Mouse (Mus musculus) cerebellum, adult 2 months (tissue): ENCODE data around the gene Lilra6. TPM values are rescaled to one million over a fixed set of nuclear protein-coding genes. Genes with fewer than 3 reads are reported as not detected.
"Not testable (repeated sequence)": the region's sequence is repeated elsewhere in the genome, so short reads cannot be mapped to it uniquely, and the experiment has no call there.

Source experiments
- DNase-seq, 2 experiments: peaks; one replicate each; pipeline ENCODE4 v3.0.0; 2021
- H3K27ac ChIP-seq: fragments of 200-500 bp; 2 replicates; pipeline ENCODE4 v1.5.1; 2012; ENCODE audit warnings: low read length, control low read depth, inconsistent platforms; ENCODE audit not compliant: insufficient read depth
- H3K27me3 ChIP-seq: fragments of 200-500 bp; 2 replicates; pipeline ENCODE4 v1.6.1; 2012; ENCODE audit warnings: inconsistent platforms, mild to moderate bottlenecking, low read length, moderate library complexity; ENCODE audit not compliant: control insufficient read depth, insufficient read depth
- H3K4me1 ChIP-seq: fragments of 200-500 bp; 2 replicates; pipeline ENCODE4 v1.6.1; 2011; ENCODE audit warnings: low read length; ENCODE audit not compliant: control insufficient read depth, insufficient read depth
- H3K4me3 ChIP-seq: fragments of 200-500 bp; replicated peaks from 2 replicates; pipeline ENCODE3; 2011; ENCODE audit warnings: mild to moderate bottlenecking, low read depth, low read length, control low read depth; ENCODE audit not compliant: insufficient read depth
- CTCF ChIP-seq: fragments of 200-500 bp; IDR thresholded peaks from 2 replicates; pipeline ENCODE4 v1.5.1; 2011; ENCODE audit warnings: low read depth, mild to moderate bottlenecking, control low read depth, low read length, moderate library complexity, borderline replicate concordance; ENCODE audit not compliant: insufficient read depth
- POLR2A ChIP-seq: fragments of 200-500 bp; IDR thresholded peaks from 2 replicates; pipeline ENCODE4 v1.6.1; 2011; ENCODE audit warnings: low read length, control low read depth, borderline replicate concordance; ENCODE audit not compliant: insufficient read depth
- WGBS: fragments of 180-500 bp; shearing (Covaris S2); methylation state at CpG from one replicate; pipeline ENCODE4 v1.1.7; 2018; 5-methylcytosine and 5-hydroxymethylcytosine counted together
- polyA plus RNA-seq: library from polyadenylated mRNA; depleted of rRNA; stranded (reverse); fragments of >200 nt; gene quantifications from 2 replicates; pipeline ENCODE4 v1.2.3, GENCODE M21; 2012; rRNA removed

The Lilra6 gene
- not detected in 2 replicates for polyA plus RNA-seq

GRCm38 (mm10) chr7:3915387-3915786, at the start of gene Lilra6:
Lilra6 (minus strand) TSS chr7:3915503.
- H3K27me3 ChIP-seq, H3K4me1 ChIP-seq, H3K27ac ChIP-seq, DNase-seq, H3K4me3 ChIP-seq: not testable (repeated sequence)
- WGBS = 53% methylated on average over 2 of the region's 2 CpGs

- Histone ChIP-seq H3K27me3 (no peaks in the 10 kb centered on the region), H3K4me3 (no peak overlapping the region), H3K4me1 (no peaks in the 10 kb centered on the region), H3K27ac (no peak overlapping the region)
- 87% methylated on average over 2 of the region's 2 CpGs for WGBS
- no peak for DNase-seq
- no peak for TF ChIP-seq POLR2A
- no peak for TF ChIP-seq CTCF
Measured at GRCm38 (mm10) chr7:3962017-3962416, 46.7 kb upstream of the Lilra6 start.

- no peak overlapping the region for H3K4me3 ChIP-seq
- no peak for TF ChIP-seq POLR2A
- TF ChIP-seq CTCF = no peak
- no peak for DNase-seq
- 72% methylated on average over 3 of the region's 3 CpGs for WGBS
- no peak overlapping the region for H3K27ac ChIP-seq
- no peaks in the 10 kb centered on the region for H3K27me3 ChIP-seq
- no peaks in the 10 kb centered on the region for H3K4me1 ChIP-seq
Measured at GRCm38 (mm10) chr7:3957387-3957786, 42.1 kb upstream of the Lilra6 start.

GRCm38 (mm10) chr7:3949159-3949558, 33.9 kb upstream of the Lilra6 start:
- no peak for DNase-seq
- no peak for TF ChIP-seq CTCF
- TF ChIP-seq POLR2A = no peak
- no peaks in the 10 kb centered on the region for H3K4me1 ChIP-seq
- no peaks in the 10 kb centered on the region for H3K27me3 ChIP-seq
- 80% methylated on average over 3 of the region's 3 CpGs for WGBS
- no peak overlapping the region for H3K27ac ChIP-seq
- H3K4me3 ChIP-seq = no peak overlapping the region

- DNase-seq = no peak
- TF ChIP-seq POLR2A = no peak
- no peak for TF ChIP-seq CTCF
Measured at GRCm38 (mm10) chr7:3948223-3948622, 32.9 kb upstream of the Lilra6 start.

GRCm38 (mm10) chr7:3946117-3946516, 30.8 kb upstream of the Lilra6 start:
- Histone ChIP-seq H3K4me3 (no peak overlapping the region), H3K27ac (no peak overlapping the region), H3K27me3 (no peaks in the 10 kb centered on the region), H3K4me1 (no peaks in the 10 kb centered on the region)
- no peak for DNase-seq
- no peak for TF ChIP-seq POLR2A
- TF ChIP-seq CTCF = no peak
- WGBS = 62% methylated on average over 4 of the region's 4 CpGs

More at GRCm38 (mm10) chr7:3948223-3948622, 32.9 kb upstream of the Lilra6 start:
- Histone ChIP-seq H3K4me3 (no peak overlapping the region), H3K27me3 (no peaks in the 10 kb centered on the region), H3K27ac (no peak overlapping the region), H3K4me1 (no peaks in the 10 kb centered on the region)
- WGBS = 72% methylated on average over 4 of the region's 4 CpGs

GRCm38 (mm10) chr7:3940915-3941314, 25.6 kb upstream of the Lilra6 start:
- no peaks in the 10 kb centered on the region for H3K4me1 ChIP-seq
- H3K4me3 ChIP-seq = no peak overlapping the region
- DNase-seq = no peak
- no peak overlapping the region for H3K27ac ChIP-seq
- 70% methylated on average over 3 of the region's 3 CpGs for WGBS
- TF ChIP-seq POLR2A (no peak), CTCF (no peak)
- no peaks in the 10 kb centered on the region for H3K27me3 ChIP-seq

- WGBS = 47% methylated on average over 1 of the region's 1 CpGs
- DNase-seq = no peak
- no peak overlapping the region for H3K27ac ChIP-seq
- H3K4me1 ChIP-seq = no peaks in the 10 kb centered on the region
- TF ChIP-seq CTCF = no peak
- no peak for TF ChIP-seq POLR2A
- H3K4me3 ChIP-seq = no peak overlapping the region
- H3K27me3 ChIP-seq = no peaks in the 10 kb centered on the region
Measured at GRCm38 (mm10) chr7:3939866-3940525, 24.7 kb upstream of the Lilra6 start.

GRCm38 (mm10) chr7:3935473-3935872, 20.2 kb upstream of the Lilra6 start:
- not testable (repeated sequence) for H3K27ac ChIP-seq, DNase-seq, H3K27me3 ChIP-seq, H3K4me1 ChIP-seq, H3K4me3 ChIP-seq
